13 mouse cellular contexts compared by ENCODE assay signal in the genomic region with DNA sequence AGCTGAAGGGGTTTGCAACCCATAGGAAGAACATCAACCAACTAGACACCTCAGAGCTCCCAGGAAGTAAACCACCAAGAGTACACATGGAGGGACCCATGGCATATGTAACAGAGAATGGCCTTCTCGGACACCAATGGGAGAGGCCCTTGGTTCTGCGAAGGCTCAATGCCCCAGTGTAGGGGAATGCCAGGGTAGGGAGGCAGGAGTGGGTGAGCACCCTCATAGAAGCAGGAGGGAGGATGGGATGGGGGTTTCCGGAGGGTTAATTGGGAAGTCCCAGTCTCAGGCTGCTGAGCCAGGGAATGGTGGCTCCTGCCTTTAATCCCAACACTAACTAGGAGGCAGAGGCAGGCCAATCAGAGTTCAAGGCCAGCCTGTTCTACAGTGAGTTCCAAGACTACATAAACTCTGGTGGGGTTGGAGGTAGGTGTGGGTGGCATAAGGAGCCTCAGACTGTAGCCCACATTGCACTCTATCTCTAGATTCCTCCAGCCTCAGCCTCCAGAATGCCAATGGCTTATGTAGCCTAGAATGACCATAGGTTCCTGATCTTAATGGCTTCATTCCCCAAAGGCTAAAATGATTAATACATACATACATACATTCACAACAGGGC. TPM values are rescaled to one million over a fixed set of nuclear protein-coding genes. Genes with fewer than 3 reads are reported as not detected.
A peak's percentile ranks its signal among the peaks of the same experiment; 100 is the strongest.
DNase-seq lines count a peak whose midpoint lies in the region; ATAC-seq and TF ChIP-seq lines count a peak whose summit lies in the region.
"Had no signal": no experiment of that assay in that cellular context is flagged by ENCODE, and none has a peak within 500 bp of the region (broad histone marks: within the 10 kb centered on the region; RNA-seq: fewer than 3 reads in every experiment).

No protein-coding gene starts in this region.

- H3K36me3 ChIP-seq in lung, embryonic 14.5 days (ENCODE audit: insufficient read depth) = peaks cover 74% of the 10 kb centered on the region
- H3K36me3 ChIP-seq in forebrain, postnatal 0 days (ENCODE audit: insufficient read depth) = peaks cover 50% of the 10 kb centered on the region
- H3K36me3 ChIP-seq in liver, embryonic 16.5 days (ENCODE audit: control insufficient read depth, insufficient read depth) = peaks cover 28% of the 10 kb centered on the region

- H3K4me2 ChIP-seq in lung, embryonic 14.5 days = no peak overlapping the region
- H3K4me2 ChIP-seq in forebrain, postnatal 0 days (ENCODE audit: low read depth) = no peak overlapping the region
- no peak overlapping the region for H3K4me2 ChIP-seq in liver, embryonic 16.5 days (ENCODE audit: low read depth, low read length)
- H3K4me2 ChIP-seq: neural tube, embryonic 12.5 days had no signal

- H3K27me3 ChIP-seq in lung, embryonic 14.5 days (ENCODE audit: insufficient read depth, low read length) = no peaks in the 10 kb centered on the region
- no peaks in the 10 kb centered on the region for H3K27me3 ChIP-seq in forebrain, postnatal 0 days (ENCODE audit: insufficient read depth, low read length)
- H3K27me3 ChIP-seq in liver, embryonic 16.5 days (ENCODE audit: control insufficient read depth, insufficient read depth, low read depth, low read length) = no peaks in the 10 kb centered on the region
- H3K27me3 ChIP-seq: neural tube, embryonic 12.5 days had no signal

- no peak overlapping the region for H3K4me3 ChIP-seq in lung, embryonic 14.5 days (ENCODE audit: low read depth, low read length)
- no peak overlapping the region for H3K4me3 ChIP-seq in forebrain, postnatal 0 days (ENCODE audit: low read depth, low read length)
- H3K4me3 ChIP-seq in liver, embryonic 16.5 days (ENCODE audit: low read depth, low read length) = no peak overlapping the region
- H3K4me3 ChIP-seq: heart, embryonic 10.5 days; neural tube, embryonic 12.5 days had no signal

- ATAC-seq in lung, embryonic 14.5 days (ENCODE audit: insufficient read depth) = peak; percentile 21; the same call in 1 of the 2 replicates
- ATAC-seq in common myeloid progenitor, adult 5-6 weeks (replicated peaks; ENCODE audit: low read depth, poor library complexity, severe bottlenecking) = peak; percentile 23; the same call in 1 of the 2 replicates
- peak; percentile 51 for ATAC-seq in forebrain, postnatal 0 days
- peak; percentile 24; the same call in 1 of the 2 replicates for ATAC-seq in liver, embryonic 16.5 days (ENCODE audit: low read depth)
- ATAC-seq in CD4-positive, CD25-positive, alpha-beta regulatory T cell, adult 4 months = no peak

- 91% methylated on average over 3 of the region's 3 CpGs for WGBS in lung, embryonic 14.5 days
- WGBS in forebrain, postnatal 0 days = 89% methylated on average over 3 of the region's 3 CpGs
- 85% methylated on average over 3 of the region's 3 CpGs for WGBS in liver, embryonic 16.5 days (ENCODE audit: insufficient replicate concordance)

- H3K9me3 ChIP-seq in lung, embryonic 14.5 days (ENCODE audit: low read depth, low read length) = no peaks in the 10 kb centered on the region
- no peaks in the 10 kb centered on the region for H3K9me3 ChIP-seq in forebrain, postnatal 0 days (ENCODE audit: low read length)
- H3K9me3 ChIP-seq in liver, embryonic 16.5 days (replicated peaks; ENCODE audit: control insufficient read depth, low read length) = no peaks in the 10 kb centered on the region
- H3K9me3 ChIP-seq: heart, embryonic 10.5 days; neural tube, embryonic 12.5 days had no signal

- no peaks in the 10 kb centered on the region for H3K4me1 ChIP-seq in lung, embryonic 14.5 days (ENCODE audit: insufficient read depth)
- no peaks in the 10 kb centered on the region for H3K4me1 ChIP-seq in forebrain, postnatal 0 days (ENCODE audit: insufficient read depth)
- H3K4me1 ChIP-seq in liver, embryonic 16.5 days (ENCODE audit: control insufficient read depth, low read depth, low read length) = no peaks in the 10 kb centered on the region
- H3K4me1 ChIP-seq: heart, embryonic 10.5 days; neural tube, embryonic 12.5 days had no signal

- no peak for DNase-seq in lung, embryonic 14.5 days
- DNase-seq in lung, postnatal 10 days = no peak
- no peak for DNase-seq in forebrain, postnatal 0 days
- DNase-seq in cerebellum, adult 11-12 months = no peak
- DNase-seq: kidney, adult 18-20 months; lung, postnatal 14 days; right cerebral cortex, postnatal 14 days had no signal

- TF ChIP-seq CTCF in lung, embryonic 14.5 days (IDR thresholded peaks at IDR 0.05; ENCODE audit: low read depth) = no peak
- TF ChIP-seq CTCF in forebrain, postnatal 0 days (IDR thresholded peaks at IDR 0.05; ENCODE audit: low read depth) = no peak

- no peak overlapping the region for H3K9ac ChIP-seq in lung, embryonic 14.5 days
- H3K9ac ChIP-seq in forebrain, postnatal 0 days = no peak overlapping the region
- no peak overlapping the region for H3K9ac ChIP-seq in liver, embryonic 16.5 days (ENCODE audit: low read depth, low read length)
- H3K9ac ChIP-seq: neural tube, embryonic 12.5 days had no signal

- H3K27ac ChIP-seq in lung, embryonic 14.5 days (ENCODE audit: low read depth) = no peak overlapping the region
- no peak overlapping the region for H3K27ac ChIP-seq in forebrain, postnatal 0 days (ENCODE audit: low read depth, low read length)
- no peak overlapping the region for H3K27ac ChIP-seq in liver, embryonic 16.5 days (ENCODE audit: low read length)
- H3K27ac ChIP-seq: heart, embryonic 10.5 days; neural tube, embryonic 12.5 days had no signal

RNA-seq across cellular contexts. Expression of a gene that starts 7.8 kb away (rescaled TPM):
- 732 and 736 TPM in 2 replicates for polyA plus RNA-seq in lung, embryonic 14.5 days (2014; fragmentation: Nextera tagmentation; extraction: Ambion mirVana)
- total RNA-seq in common myeloid progenitor, adult 5-6 weeks (2017) = 493 and 496 TPM in 2 replicates
- 228 and 253 TPM in 2 replicates for total RNA-seq in forebrain, postnatal 0 days (2014; rRNA removed)
- polyA plus RNA-seq in forebrain, postnatal 0 days (2015; fragmentation: Nextera tagmentation; extraction: Ambion mirVana) = 251 and 279 TPM in 2 replicates
- 178 and 195 TPM in 2 replicates for polyA plus RNA-seq in liver, embryonic 16.5 days (2015; fragmentation: Nextera tagmentation; extraction: Ambion mirVana)
- polyA plus RNA-seq in CD4-positive, CD25-positive, alpha-beta regulatory T cell, adult 4 months (2017; shearing (Covaris generic)) = 100 to 1,000 TPM; 498 to 562 TPM

RNA-seq across cellular contexts. Expression of a gene that starts 8.0 kb away (rescaled TPM):
- 0.07 TPM in 1 of 2 replicates, not detected in the other for polyA plus RNA-seq in lung, embryonic 14.5 days (2014; fragmentation: Nextera tagmentation; extraction: Ambion mirVana)
- not detected in 2 replicates for total RNA-seq in common myeloid progenitor, adult 5-6 weeks (2017)
- total RNA-seq in forebrain, postnatal 0 days (2014; rRNA removed) = 0.15 and 0.43 TPM in 2 replicates
- polyA plus RNA-seq in forebrain, postnatal 0 days (2015; fragmentation: Nextera tagmentation; extraction: Ambion mirVana) = 0.05 and 0.19 TPM in 2 replicates
- not detected in 2 replicates for polyA plus RNA-seq in liver, embryonic 16.5 days (2015; fragmentation: Nextera tagmentation; extraction: Ambion mirVana)
- not detected for polyA plus RNA-seq in CD4-positive, CD25-positive, alpha-beta regulatory T cell, adult 4 months (2017; shearing (Covaris generic))
- total RNA-seq: adrenal gland, adult 18-20 months had no signal
- polyA plus RNA-seq: heart, embryonic 10.5 days; neural tube, embryonic 12.5 days had no signal

RNA-seq across cellular contexts. Expression of a gene that starts 25.0 kb away (rescaled TPM):
- 45.5 and 46.7 TPM in 2 replicates for polyA plus RNA-seq in lung, embryonic 14.5 days (2014; fragmentation: Nextera tagmentation; extraction: Ambion mirVana)
- 19.0 and 29.5 TPM in 2 replicates for total RNA-seq in common myeloid progenitor, adult 5-6 weeks (2017)
- total RNA-seq in forebrain, postnatal 0 days (2014; rRNA removed) = 13.9 and 14.0 TPM in 2 replicates
- polyA plus RNA-seq in forebrain, postnatal 0 days (2015; fragmentation: Nextera tagmentation; extraction: Ambion mirVana) = 23.5 and 24.9 TPM in 2 replicates
- 21.3 and 25.3 TPM in 2 replicates for polyA plus RNA-seq in liver, embryonic 16.5 days (2015; fragmentation: Nextera tagmentation; extraction: Ambion mirVana)
- polyA plus RNA-seq in CD4-positive, CD25-positive, alpha-beta regulatory T cell, adult 4 months (2017; shearing (Covaris generic)) = 10 to 100 TPM in 1 of 2 experiments, 1 to 10 TPM in 1; 9.6 to 10.2 TPM
